Mouse (Mus musculus): ENCODE measurements around the gene Capza1.
"Not testable (repeated sequence)": the region's sequence is repeated elsewhere in the genome, so short reads cannot be mapped to it uniquely, and the experiment has no call there.

The Capza1 gene

GRCm38 (mm10) chr3:104863786-104864650 lies at the start of gene Capza1, which contains the start of gene St7l:
Gene Capza1 (minus strand): TSS chr3:104864505.
Gene St7l (plus strand): TSS chr3:104864005.
- DNase-seq (ENCODE audit: low read depth, low spot score): peak; percentile 72

DNA sequence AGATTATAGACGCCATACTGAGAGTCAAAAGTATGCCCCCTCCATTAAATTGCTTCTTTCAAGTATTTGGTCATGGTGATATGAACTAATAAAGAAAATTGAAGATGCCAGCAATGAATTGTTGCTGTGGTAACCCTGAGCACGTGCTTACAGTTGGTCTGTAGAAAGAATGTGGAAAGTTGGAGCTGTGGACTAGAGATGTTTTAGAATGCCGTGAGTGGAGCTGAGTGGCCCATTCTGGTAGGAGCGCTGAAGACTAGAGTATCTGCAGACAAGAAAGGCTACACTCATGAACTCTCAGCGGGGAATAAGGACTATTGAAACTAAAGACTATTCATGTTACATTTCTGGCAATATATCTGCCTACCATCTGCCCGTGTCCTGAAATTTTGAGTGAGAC lies 44.9 kb upstream of the Capza1 start:
- no peak for DNase-seq (ENCODE audit: low read depth, low spot score)

DNA sequence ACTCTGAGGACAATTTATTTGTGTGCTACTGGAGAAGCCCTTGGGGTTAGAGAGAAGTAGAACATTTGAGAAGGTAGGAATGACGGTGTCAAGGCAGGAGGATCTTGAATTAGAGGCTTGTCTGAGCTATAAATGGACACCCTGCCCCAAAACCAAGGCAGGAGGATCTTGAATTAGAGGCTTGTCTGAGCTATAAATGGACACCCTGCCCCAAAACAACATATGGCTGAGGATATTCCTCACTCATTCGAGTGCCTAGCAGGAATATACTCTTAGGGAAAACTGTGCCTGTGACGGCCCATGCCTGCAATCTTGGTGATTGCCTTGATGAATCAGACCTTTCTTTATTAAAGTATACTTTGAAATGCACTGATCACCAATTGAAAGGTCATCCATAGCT lies 41.7 kb upstream of the Capza1 start:
- DNase-seq (ENCODE audit: low read depth, low spot score): no peak

DNA sequence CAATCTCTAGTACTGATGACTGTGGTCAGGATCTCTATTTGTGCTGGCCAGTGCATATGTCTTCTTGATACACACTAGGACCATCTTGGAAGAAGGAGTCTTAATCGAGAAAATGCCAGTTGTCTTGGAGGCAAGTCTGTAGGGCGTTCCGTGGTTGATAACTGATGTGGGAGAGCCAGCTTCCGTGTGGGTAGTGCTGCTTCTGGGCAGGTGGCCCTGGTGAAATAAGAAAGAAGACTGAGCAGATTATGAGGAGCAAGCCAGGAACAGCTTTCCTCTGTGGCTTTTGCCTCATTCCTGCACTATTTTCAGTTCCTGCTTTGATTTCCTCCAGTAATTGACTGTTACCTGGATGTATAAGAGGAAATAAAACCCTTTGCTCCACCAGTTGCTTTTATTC lies 41.1 kb upstream of the Capza1 start:
- no peak for DNase-seq (ENCODE audit: low read depth, low spot score)

DNA sequence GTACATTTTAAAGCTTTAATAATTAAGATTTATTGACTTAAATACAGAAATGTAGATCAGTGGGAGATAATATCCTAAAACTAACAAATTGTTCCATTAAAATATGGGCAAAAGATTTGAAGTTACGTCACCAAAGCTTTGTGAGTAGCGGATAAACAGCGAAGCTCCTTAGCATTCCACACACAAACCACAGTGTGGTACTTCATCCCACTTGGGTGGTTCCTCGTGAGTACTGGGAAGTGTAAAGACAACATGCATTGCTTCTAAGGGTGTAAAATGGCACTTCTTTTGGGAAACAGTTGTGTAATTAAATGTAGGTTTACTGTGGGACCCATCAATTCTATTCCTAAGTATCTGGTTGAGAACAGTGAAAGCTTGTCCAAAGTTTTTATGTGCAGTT lies 36.8 kb upstream of the Capza1 start:
- DNase-seq (ENCODE audit: low read depth, low spot score): no peak

DNA sequence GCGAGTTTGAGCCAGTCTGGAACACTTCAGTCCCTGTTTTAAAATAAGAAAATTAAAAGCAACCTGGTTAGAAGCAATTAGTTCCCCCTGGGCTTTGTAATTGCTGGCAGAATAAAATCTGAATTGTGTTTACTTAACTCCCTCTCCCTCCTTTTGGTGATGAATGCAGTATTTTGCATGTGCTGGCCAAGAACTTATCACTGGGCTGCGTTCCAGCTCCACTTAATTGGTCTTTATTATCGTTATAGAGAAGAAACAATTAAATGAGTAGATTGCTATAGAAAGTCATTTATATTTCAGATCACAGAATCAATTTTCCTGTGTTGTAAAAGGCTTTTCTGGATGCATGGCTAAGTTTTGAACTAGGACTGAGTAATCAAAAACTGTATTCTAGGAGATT lies 31.8 kb upstream of the Capza1 start:
- DNase-seq (ENCODE audit: low read depth, low spot score): no peak

GRCm38 (mm10) chr3:104888585-104888984 lies 24.3 kb upstream of the Capza1 start:
- DNase-seq (ENCODE audit: low read depth, low spot score): no peak

GRCm38 (mm10) chr3:104869611-104870010 lies 5.3 kb upstream of the Capza1 start:
- DNase-seq (ENCODE audit: low read depth, low spot score): no peak

DNA sequence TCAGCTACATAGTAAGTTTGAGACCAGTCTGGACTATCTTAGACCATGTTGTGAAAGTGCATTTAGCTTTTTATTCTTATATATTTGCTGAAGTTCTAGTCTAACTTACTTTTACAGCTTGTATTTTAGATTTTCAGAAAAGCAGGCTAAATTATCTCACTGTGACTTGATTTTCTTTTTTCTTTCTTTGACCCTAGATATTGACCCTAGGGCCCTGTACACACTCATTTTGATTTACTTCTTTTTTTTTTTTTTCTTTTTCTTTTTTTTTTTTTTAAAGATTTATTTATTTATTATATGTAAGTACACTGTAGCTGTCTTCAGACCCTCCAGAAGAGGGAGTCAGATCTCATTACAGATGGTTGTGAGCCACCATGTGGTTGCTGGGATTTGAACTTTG lies 2.4 kb upstream of the Capza1 start:
- not testable (repeated sequence) for DNase-seq (ENCODE audit: low read depth, low spot score)

GRCm38 (mm10) chr3:104865341-104865788 lies 1.1 kb upstream of the Capza1 start:
- DNase-seq (ENCODE audit: low read depth, low spot score): peak; percentile 48

DNA sequence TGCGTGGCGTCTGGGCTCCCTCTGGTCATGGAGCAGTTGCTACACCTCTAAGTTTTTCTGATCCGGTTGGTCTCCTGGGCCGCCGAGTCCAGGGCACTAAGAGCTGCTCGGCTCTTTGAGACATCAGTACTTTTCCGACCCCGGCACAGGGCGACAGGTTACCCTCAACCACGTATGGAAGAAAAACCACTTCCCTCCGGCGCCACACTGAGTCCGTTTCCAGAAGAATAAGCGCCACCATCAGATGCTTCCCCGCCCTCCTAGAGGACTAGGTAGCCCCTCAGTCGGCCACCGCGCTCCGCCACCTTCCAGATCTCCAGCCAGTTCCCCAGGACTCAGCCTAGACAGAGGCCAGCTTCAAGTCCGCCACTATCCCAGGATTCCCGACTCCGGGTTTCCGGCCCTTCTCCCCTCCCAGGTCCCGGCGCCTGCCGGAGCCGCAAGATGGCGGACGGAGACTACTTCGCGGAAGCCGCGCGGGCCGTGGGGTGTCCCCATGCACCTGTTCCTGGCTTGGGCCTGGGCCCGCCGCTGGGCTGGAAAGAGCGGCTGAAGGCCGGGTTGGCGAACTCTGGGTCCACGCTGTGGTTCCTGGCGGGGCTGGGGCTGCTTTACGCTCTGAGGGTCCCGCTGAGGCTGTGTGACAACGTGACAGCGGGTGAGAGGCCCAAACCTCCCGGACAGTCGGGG lies 491 bp upstream of the Capza1 start:
- DNase-seq (ENCODE audit: low read depth, low spot score): peak; percentile 63

- no peak for DNase-seq (ENCODE audit: low read depth, low spot score)
Observed at GRCm38 (mm10) chr3:104858560-104858959, 5.7 kb downstream of the Capza1 start.

GRCm38 (mm10) chr3:104856106-104856505 lies 8.2 kb downstream of the Capza1 start:
- DNase-seq (ENCODE audit: low read depth, low spot score): no peak

- DNase-seq (ENCODE audit: low read depth, low spot score): no peak
Observed at GRCm38 (mm10) chr3:104854866-104855265, 9.4 kb downstream of the Capza1 start.

- no peak for DNase-seq (ENCODE audit: low read depth, low spot score)
Observed at GRCm38 (mm10) chr3:104854465-104854864, 9.8 kb downstream of the Capza1 start.

GRCm38 (mm10) chr3:104846601-104847000 lies 17.7 kb downstream of the Capza1 start:
- no peak for DNase-seq (ENCODE audit: low read depth, low spot score)

GRCm38 (mm10) chr3:104841049-104841448 lies 23.3 kb downstream of the Capza1 start:
- no peak for DNase-seq (ENCODE audit: low read depth, low spot score)

- no peak for DNase-seq (ENCODE audit: low read depth, low spot score)
Observed at GRCm38 (mm10) chr3:104835797-104836196, 28.5 kb downstream of the Capza1 start.

DNA sequence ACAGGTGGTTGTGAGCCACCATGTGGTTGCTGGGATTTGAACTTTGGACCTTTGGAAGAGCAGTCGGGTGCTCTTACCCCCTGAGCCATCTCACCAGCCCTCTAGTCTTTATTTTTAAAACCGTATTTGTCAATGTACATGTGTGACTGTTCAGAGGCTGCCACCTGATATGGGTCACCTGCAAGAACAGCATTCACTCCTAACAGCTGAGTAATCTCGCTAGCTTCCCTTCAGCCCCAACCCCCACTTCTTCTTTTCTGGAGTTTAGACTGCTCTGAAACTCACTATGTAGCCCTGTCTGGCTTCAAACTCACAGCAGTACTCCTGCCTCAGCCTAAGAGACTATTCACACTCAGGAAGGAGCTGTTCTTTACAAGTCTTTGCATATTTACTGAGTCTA lies 41.9 kb downstream of the Capza1 start:
- no peak for DNase-seq (ENCODE audit: low read depth, low spot score)

- no peak for DNase-seq (ENCODE audit: low read depth, low spot score)
Observed at GRCm38 (mm10) chr3:104820426-104820825, 43.9 kb downstream of the Capza1 start.

GRCm38 (mm10) chr3:104818749-104819134 lies 45.6 kb downstream of the Capza1 start:
- DNase-seq (ENCODE audit: low read depth, low spot score): no peak

DNA sequence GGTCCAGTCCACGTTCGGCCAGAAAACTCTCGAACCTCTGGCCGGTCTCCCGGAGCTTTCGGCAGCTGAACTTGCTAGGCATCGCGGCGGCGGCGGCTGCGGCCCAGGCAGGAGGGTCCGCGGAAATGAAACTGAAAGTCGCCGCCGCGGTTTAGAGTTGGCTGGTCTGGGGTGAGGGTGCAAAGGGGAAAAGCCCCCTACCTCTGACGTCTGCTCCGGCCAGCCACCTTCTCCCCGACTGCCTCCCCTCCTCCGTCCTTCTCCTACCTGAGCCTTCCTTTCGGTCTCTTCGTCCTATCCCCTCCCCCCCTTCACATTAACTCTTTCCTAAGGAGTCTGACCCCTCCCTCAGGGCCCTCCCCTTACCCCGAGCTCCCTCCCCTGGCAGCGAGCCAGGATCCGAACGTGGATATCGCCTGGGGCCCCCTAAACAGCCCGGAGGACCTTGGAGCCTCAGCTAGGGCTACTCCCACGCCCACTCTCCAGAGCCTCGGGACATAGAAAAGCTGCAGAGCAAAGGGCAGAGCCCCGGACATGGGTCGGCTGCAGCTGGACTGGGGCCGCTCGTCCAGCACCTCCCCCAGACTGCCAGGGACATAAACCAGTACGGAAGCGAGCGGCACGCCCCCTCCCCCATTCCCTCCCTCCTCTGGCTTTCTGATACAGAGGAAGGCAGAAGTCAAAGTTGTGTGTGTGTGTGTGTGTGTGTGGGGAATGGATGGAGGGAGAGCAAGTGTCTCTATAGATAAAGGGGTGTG lies 46.1 kb downstream of the Capza1 start, which contains the start of gene Mov10:
TSS of gene Mov10 (minus strand) at position 573 of the 758 bp plus-strand sequence.
- DNase-seq (ENCODE audit: low read depth, low spot score): no peak

Measured in c-Kit-negative CD71-positive TER-119-positive erythroid progenitor cells, embryonic 14.5 days (primary cell).